22 mouse cellular contexts compared by ENCODE assay signal in genomic region chr14:76721751-76722150, GRCm38 (mm10).
A peak's percentile ranks its signal among the peaks of the same experiment; 100 is the strongest.
DNase-seq lines count a peak whose midpoint lies in the region; ATAC-seq and TF ChIP-seq lines count a peak whose summit lies in the region.
"Had no signal": no experiment of that assay in that cellular context is flagged by ENCODE, and none has a peak within 500 bp of the region (broad histone marks: within the 10 kb centered on the region; RNA-seq: fewer than 3 reads in every experiment).

No protein-coding gene starts in this region.

- H3K4me1 ChIP-seq in kidney, embryonic 16.5 days (ENCODE audit: insufficient read depth, low read length): peaks cover 7% of the 10 kb centered on the region; the same call in 1 of the 2 replicates
- H3K4me1 ChIP-seq: forebrain, embryonic 12.5 days had no signal

- no peak overlapping the region for H3K4me2 ChIP-seq in kidney, embryonic 16.5 days (replicated peaks; ENCODE audit: low read depth, low read length)
- H3K4me2 ChIP-seq: embryonic facial prominence, embryonic 13.5 days; forebrain, embryonic 12.5 days; heart, embryonic 12.5 days; hindbrain, embryonic 12.5 days had no signal

- no peak for DNase-seq in kidney, adult 18-20 months
- peak; percentile 58 to 68 for DNase-seq in B cell, adult 2 months
- peak; percentile 77 for DNase-seq in Patski (ENCODE audit: low read depth, low spot score)
- DNase-seq in splenic B cell, adult 2 months (ENCODE audit: low read depth, low spot score): peak; percentile 70
- DNase-seq in spleen, adult 18-20 months: no peak
- DNase-seq: adrenal gland, postnatal 14 days; cerebellum, adult 18-20 months; cerebellum, adult 9-11 months; cerebellum, postnatal 36 days; gastrocnemius, postnatal 10 days; heart, adult 2 months had no signal

- in situ Hi-C loops in Patski (cut with MboI; ENCODE audit: low pct_unique_long_range_greater_than_20kb): loop anchor here (5.0 kb wide), 1 partner anchor 286 kb away; no protein-coding TSS in a partner anchor

- CTCF ChIA-PET in Patski (lab: Charles Lee): interaction anchor here (0.9 to 2.5 kb wide), 10 partner anchors 10 to 286 kb away, joined by 3 to 10 read pairs (median 4); no protein-coding TSS in a partner anchor

- 47% methylated on average over 9 of the region's 9 CpGs for WGBS in kidney, embryonic 16.5 days

- no peak overlapping the region for H3K4me3 ChIP-seq in kidney, embryonic 16.5 days (ENCODE audit: low read length)
- H3K4me3 ChIP-seq: embryonic facial prominence, embryonic 13.5 days; forebrain, embryonic 12.5 days; heart, adult 2 months; heart, embryonic 12.5 days; hindbrain, embryonic 12.5 days had no signal

- no peaks in the 10 kb centered on the region for H3K36me3 ChIP-seq in kidney, embryonic 16.5 days (ENCODE audit: insufficient read depth, low read length)
- H3K36me3 ChIP-seq in splenic B cell, adult 2 months (ENCODE audit: control insufficient read depth, insufficient read depth, low read length, poor library complexity, severe bottlenecking): no peaks in the 10 kb centered on the region
- H3K36me3 ChIP-seq: embryonic facial prominence, embryonic 13.5 days; forebrain, embryonic 12.5 days; G1E; heart, embryonic 12.5 days; hindbrain, embryonic 12.5 days had no signal

- no peaks in the 10 kb centered on the region; the same call in 1 of the 2 replicates for H3K9me3 ChIP-seq in kidney, embryonic 16.5 days (ENCODE audit: low read length)
- H3K9me3 ChIP-seq: embryonic facial prominence, embryonic 13.5 days; forebrain, embryonic 12.5 days; hindbrain, embryonic 12.5 days had no signal

- POLR2A ChIA-PET in Patski (lab: Charles Lee): interaction anchor here (0.5 to 6.1 kb wide), 17 partner anchors 8 to 289 kb away, joined by 3 to 76 read pairs (median 7); no protein-coding TSS in a partner anchor

- no peak overlapping the region for H3K9ac ChIP-seq in kidney, embryonic 16.5 days (replicated peaks; ENCODE audit: low read length)
- H3K9ac ChIP-seq: embryonic facial prominence, embryonic 13.5 days; forebrain, embryonic 12.5 days; heart, embryonic 12.5 days; hindbrain, embryonic 12.5 days had no signal

- H3K27me3 ChIP-seq in kidney, embryonic 16.5 days (ENCODE audit: insufficient read depth, low read length): no peaks in the 10 kb centered on the region
- no peaks in the 10 kb centered on the region for H3K27me3 ChIP-seq in Patski
- no peaks in the 10 kb centered on the region for H3K27me3 ChIP-seq in splenic B cell, adult 2 months (ENCODE audit: control insufficient read depth, insufficient read depth, low read length, poor library complexity, severe bottlenecking)
- H3K27me3 ChIP-seq: embryonic facial prominence, embryonic 13.5 days; forebrain, embryonic 12.5 days; heart, embryonic 12.5 days; hindbrain, embryonic 12.5 days had no signal

- H3K27ac ChIP-seq in kidney, embryonic 16.5 days (ENCODE audit: low read length): no peak overlapping the region
- H3K27ac ChIP-seq: embryonic facial prominence, embryonic 13.5 days; forebrain, embryonic 12.5 days; heart, adult 2 months; hindbrain, embryonic 12.5 days had no signal

- ATAC-seq in kidney, embryonic 16.5 days (ENCODE audit: low FRiP score, low TSS enrichment): peak; percentile 42; the same call in 1 of the 2 replicates
- peak; percentile 67 for ATAC-seq in Patski
- no peak for ATAC-seq in megakaryocyte, adult 5-6 weeks (ENCODE audit: poor library complexity, severe bottlenecking)
- ATAC-seq: activated CD4-positive, CD25-positive, alpha-beta regulatory T cell, adult 4 months; CD4-positive, CD25-positive, alpha-beta regulatory T cell, adult 4 months; forebrain, embryonic 16.5 days; hindbrain, embryonic 16.5 days had no signal

- no peak for TF ChIP-seq CTCF in Patski (IDR thresholded peaks at IDR 0.05)

Comparison
In these comparisons a context has a peak if more than half of its experiments do, and no peak if none do; other contexts are left out.
1. DNase-seq: peak in B cell, adult 2 months (2 of 2), Patski (single experiment) and splenic B cell, adult 2 months (single experiment); none in kidney, adult 18-20 months (single experiment) and spleen, adult 18-20 months (0 of 2).